Mouse (Mus musculus) cerebellum, adult 9-10 months (tissue): ENCODE results near the gene Hist1h3b.

ENCODE experiments used
- DNase-seq: peaks from one replicate; pipeline ENCODE4 v3.0.0; 2022

Hist1h3b gene

DNA sequence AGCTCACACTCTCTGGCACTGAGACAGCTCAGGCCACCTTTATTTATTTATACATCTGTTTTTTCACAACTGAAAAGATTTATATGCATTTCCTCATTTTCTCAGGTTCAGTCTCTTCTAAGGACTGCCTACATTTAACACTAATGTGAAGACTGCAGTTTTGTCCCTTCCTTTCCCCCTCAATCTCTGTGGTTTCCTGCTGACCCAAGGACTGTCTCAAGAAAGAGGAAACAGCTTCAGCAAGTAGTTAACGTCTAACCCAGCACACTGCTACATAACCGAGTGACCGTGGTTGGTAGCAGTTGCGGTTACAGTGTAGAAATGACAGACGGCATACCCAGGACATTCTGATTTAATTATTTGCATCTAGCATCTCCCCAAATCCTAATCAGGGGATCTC, 47.3 kb downstream of the Hist1h3b start:
- DNase-seq: no peak
